Mouse (Mus musculus) cortical plate, adult 2 months (tissue): ENCODE measurements around the gene Uqcc3.

Experiments
- CTCF ChIP-seq: fragments of 200-500 bp; IDR thresholded peaks from 2 replicates; pipeline ENCODE4 v1.5.1; 2011; ENCODE audit warnings: mild to moderate bottlenecking, control low read depth, low read length; ENCODE audit not compliant: insufficient read depth; ENCODE audit errors: extremely low read depth
- POLR2A ChIP-seq: fragments of 200-500 bp; IDR thresholded peaks from 2 replicates; pipeline ENCODE4 v1.6.1; 2011; ENCODE audit warnings: mild to moderate bottlenecking, low read length, control low read depth; ENCODE audit not compliant: insufficient read depth; ENCODE audit errors: extremely low read depth

DNA sequence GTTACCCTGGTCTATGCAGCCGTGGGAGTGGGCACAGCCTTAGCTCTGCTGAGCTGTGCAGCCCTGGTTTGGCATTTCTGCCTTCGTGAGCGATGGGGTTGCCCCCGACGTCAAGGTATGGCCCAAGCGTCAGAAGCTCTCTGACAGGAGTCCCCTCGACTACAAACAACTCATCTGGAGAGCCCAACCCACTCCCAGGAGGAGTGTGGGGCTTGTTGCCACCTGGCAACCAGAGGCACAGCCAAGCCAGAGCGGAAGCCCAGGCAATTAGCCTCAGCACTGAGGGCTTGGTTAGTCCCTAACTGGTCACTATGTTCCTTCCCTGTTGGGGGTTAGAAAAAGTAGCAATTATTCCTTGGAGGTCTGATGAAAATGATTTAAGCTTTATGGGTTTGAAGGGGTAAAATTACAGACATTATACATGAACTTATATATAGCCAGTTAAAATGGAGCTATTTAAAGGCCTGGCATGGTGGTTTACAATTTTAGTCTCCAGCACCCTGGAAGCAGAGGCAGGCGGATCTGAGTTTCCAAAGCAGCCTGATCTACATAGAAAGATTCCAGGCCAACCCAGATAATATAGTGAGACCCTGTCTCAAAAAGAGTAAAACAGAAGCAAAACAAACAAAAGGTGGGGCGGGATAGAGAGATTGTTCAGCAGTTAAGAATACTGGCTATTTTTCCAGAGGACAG, 28.3 kb downstream of the Uqcc3 start:
- TF ChIP-seq CTCF (no peak), POLR2A (no peak)
